29 mouse cellular contexts compared by ENCODE assay signal in the genomic region with DNA sequence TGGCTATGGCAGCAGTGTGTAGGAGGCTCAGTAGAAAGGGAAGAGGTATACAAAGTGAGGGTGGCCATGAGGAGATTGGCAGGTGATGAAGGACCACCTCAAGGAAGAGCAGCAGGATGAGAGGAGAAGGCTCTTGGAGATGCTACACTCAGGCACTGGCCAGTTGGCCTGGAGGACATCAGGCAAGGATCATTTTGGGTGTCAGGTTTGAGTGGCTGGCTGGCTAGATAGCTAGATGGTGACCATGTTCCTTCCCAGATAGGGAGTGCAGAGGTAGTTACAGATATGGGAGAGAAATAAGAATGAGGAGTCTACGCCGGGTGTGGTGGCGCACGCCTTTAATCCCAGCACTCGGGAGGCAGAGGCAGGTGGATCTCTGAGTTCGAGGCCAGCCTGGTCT. TPM values are rescaled to one million over a fixed set of nuclear protein-coding genes. Genes with fewer than 3 reads are reported as not detected.
"Had no signal": no experiment of that assay in that cellular context is flagged by ENCODE, and none has a peak within 500 bp of the region (broad histone marks: within the 10 kb centered on the region; RNA-seq: fewer than 3 reads in every experiment).

No protein-coding gene starts in this region.

- H3K4me2 ChIP-seq: limb, embryonic 13.5 days; lung, embryonic 14.5 days; midbrain, embryonic 12.5 days; neural tube, embryonic 13.5 days; stomach, embryonic 15.5 days had no signal

- H3K9ac ChIP-seq: limb, embryonic 13.5 days; lung, embryonic 14.5 days; midbrain, embryonic 12.5 days; neural tube, embryonic 13.5 days; stomach, embryonic 15.5 days had no signal

- H3K9me3 ChIP-seq: limb, embryonic 10.5 days; limb, embryonic 13.5 days; midbrain, embryonic 12.5 days; neural tube, embryonic 13.5 days; stomach, embryonic 15.5 days had no signal

- H3K27ac ChIP-seq: limb, embryonic 10.5 days; limb, embryonic 13.5 days; macrophage; midbrain, embryonic 12.5 days; neural tube, embryonic 13.5 days; stomach, embryonic 15.5 days had no signal

- DNase-seq: kidney, adult 11 months; kidney, adult 9 months; kidney, postnatal 14 days; kidney, postnatal 4 days; lung, embryonic 14.5 days; retina, postnatal 1 day; right cerebral cortex, postnatal 14 days; spleen, adult 18-20 months; thymus, postnatal 25 days had no signal

- H3K4me3 ChIP-seq: limb, embryonic 10.5 days; limb, embryonic 13.5 days; midbrain, embryonic 12.5 days; myocyte; neural tube, embryonic 13.5 days; stomach, embryonic 15.5 days had no signal

- ATAC-seq: lung, postnatal 0 days; midbrain, embryonic 16.5 days had no signal

- H3K27me3 ChIP-seq: limb, embryonic 13.5 days; midbrain, embryonic 12.5 days; neural tube, embryonic 13.5 days; stomach, embryonic 15.5 days had no signal

RNA-seq across cellular contexts. Expression of gene Cox6b2, which starts 8.0 kb away (rescaled TPM):
- total RNA-seq: liver, adult 2 months; monocyte, adult 5-6 weeks; neutrophil, adult 5-6 weeks had no signal
- polyA plus RNA-seq: macrophage had no signal

RNA-seq across cellular contexts. Expression of gene Tmem150b, which starts 19.8 kb away (rescaled TPM):
- total RNA-seq: layer of hippocampus, postnatal 25 days; left cerebral cortex, adult 18-20 months; left cerebral cortex, postnatal 25 days had no signal
- polyA plus RNA-seq: lung, embryonic 14.5 days had no signal

RNA-seq across cellular contexts. Expression of gene Fam71e2, which starts 26.2 kb away (rescaled TPM):
- total RNA-seq: layer of hippocampus, adult 18-20 months; layer of hippocampus, postnatal 25 days; left cerebral cortex, adult 18-20 months; left cerebral cortex, postnatal 25 days; liver, adult 2 months; megakaryocyte, adult 5-6 weeks; monocyte, adult 5-6 weeks; neutrophil, adult 5-6 weeks had no signal
- polyA plus RNA-seq: intestine, embryonic 14.5 days; kidney, embryonic 16.5 days; limb, embryonic 10.5 days; limb, embryonic 13.5 days; liver, adult 2 months; lung, embryonic 14.5 days; lung, postnatal 0 days; macrophage; midbrain, embryonic 12.5 days; midbrain, embryonic 16.5 days; myocyte; neural tube, embryonic 13.5 days; stomach, embryonic 15.5 days; thymus, postnatal 0 days had no signal

RNA-seq across cellular contexts. Expression of gene Il11, which starts 37.8 kb away (rescaled TPM):
- total RNA-seq: liver, adult 2 months; megakaryocyte, adult 5-6 weeks; monocyte, adult 5-6 weeks; neutrophil, adult 5-6 weeks had no signal
- polyA plus RNA-seq: lung, embryonic 14.5 days; macrophage had no signal
